Mouse (Mus musculus): Measurements from ENCODE around the gene Zmiz1. TPM values are rescaled to one million over a fixed set of nuclear protein-coding genes. Genes with fewer than 3 reads are reported as not detected.

Gene Zmiz1
- polyA plus RNA-seq, 1 experiment = 34.5 TPM

DNA sequence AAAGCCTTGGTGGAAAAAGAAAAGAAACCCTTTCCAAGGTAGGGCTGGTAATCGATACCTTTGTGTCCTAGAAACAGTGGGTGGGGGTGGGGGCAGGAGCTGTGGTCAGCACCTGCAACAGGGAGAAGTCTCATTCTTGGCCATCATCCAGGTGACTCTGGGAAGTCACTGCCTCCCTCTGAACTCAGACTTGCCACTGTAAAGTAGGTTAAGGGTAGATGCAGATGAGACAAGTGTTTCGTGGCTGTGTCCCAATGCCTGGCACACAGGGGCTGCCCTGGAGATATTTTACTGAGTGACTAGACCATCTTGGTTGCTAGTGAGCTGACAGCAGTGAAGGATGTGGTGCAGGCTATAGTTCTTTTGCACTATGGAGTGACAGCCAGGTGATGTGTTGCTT lies 79.5 kb downstream of the Zmiz1 start:
- Histone ChIP-seq H3ac (ENCODE audit: control insufficient read depth, insufficient read length) (no peak overlapping the region), H3K79me2 (ENCODE audit: control insufficient read depth, insufficient read depth) (peaks cover 39% of the 10 kb centered on the region), H3K36me3 (ENCODE audit: control insufficient read depth, insufficient read depth) (peaks cover 10% of the 10 kb centered on the region), H3K4me3 (no peak overlapping the region), H3K27me3 (ENCODE audit: control insufficient read depth, insufficient read depth, insufficient read length) (no peaks in the 10 kb centered on the region), H3K4me2 (ENCODE audit: low read depth) (no peak overlapping the region)
- TF ChIP-seq MYOG (IDR thresholded peaks at IDR 0.05; ENCODE audit: control insufficient read depth in 1 of 3, insufficient read depth in 1 of 3, insufficient read length in 2 of 3, low read depth in 2 of 3) (no peak), REST (IDR thresholded peaks at IDR 0.05; ENCODE audit: insufficient read depth, insufficient read length) (no peak), MAX (IDR thresholded peaks at IDR 0.05; ENCODE audit: low read depth) (no peak), CEBPB (IDR thresholded peaks at IDR 0.05; ENCODE audit: insufficient read depth, poor library complexity, severe bottlenecking) (no peak), POLR2AphosphoS2 (IDR thresholded peaks at IDR 0.05; ENCODE audit: insufficient read length, low read depth) (no peak), USF1 (IDR thresholded peaks at IDR 0.05; ENCODE audit: low read depth) (no peak), TCF12 (IDR thresholded peaks at IDR 0.05; ENCODE audit: insufficient read depth, poor library complexity, severe bottlenecking) (no peak), SRF (IDR thresholded peaks at IDR 0.05; ENCODE audit: control insufficient read depth, insufficient read length, low read depth) (no peak), MYOD1 (IDR thresholded peaks at IDR 0.05; ENCODE audit: control insufficient read depth in 1 of 3, insufficient read length in 2 of 3, low read depth in 2 of 3) (no peak), TCF3 (IDR thresholded peaks at IDR 0.05; ENCODE audit: insufficient read length, low read depth) (no peak), POLR2A (IDR thresholded peaks at IDR 0.05; ENCODE audit: insufficient read length, low read depth) (no peak), E2F4 (IDR thresholded peaks at IDR 0.05; ENCODE audit: insufficient read depth) (no peak)

DNA sequence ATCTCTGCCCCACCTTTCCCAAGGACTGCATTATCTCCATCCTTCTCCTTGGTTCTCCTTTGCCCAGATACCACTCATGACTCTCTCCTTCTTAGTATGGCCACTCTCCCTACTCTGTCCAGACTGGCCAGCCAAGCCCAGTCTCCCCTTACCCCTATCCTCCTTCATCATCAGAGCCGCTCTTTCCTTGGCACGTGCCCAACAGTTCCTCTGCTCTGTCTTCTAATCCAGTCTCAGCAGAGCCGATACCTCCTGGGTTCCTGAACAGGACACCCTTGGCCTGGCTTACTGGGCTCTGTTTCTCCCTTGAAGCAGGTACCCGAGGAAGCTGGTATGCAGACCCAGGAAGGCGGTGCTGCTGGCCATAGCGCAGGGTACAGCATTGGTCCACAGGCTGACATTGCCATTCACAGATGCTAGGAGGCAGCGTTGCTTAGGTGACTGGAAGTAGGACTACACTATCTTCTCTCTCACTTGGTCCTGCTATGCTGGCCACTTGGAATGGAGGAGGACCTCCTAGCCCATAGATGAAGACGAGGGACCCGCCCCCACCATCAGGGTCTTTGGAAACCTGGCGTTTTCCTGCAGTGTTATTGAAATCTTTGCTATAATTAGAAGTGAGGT lies 80.6 kb downstream of the Zmiz1 start:
- Histone ChIP-seq H3K79me2 (ENCODE audit: control insufficient read depth, insufficient read depth) (peaks cover 47% of the 10 kb centered on the region), H3K4me3 (no peak overlapping the region), H3K4me2 (ENCODE audit: low read depth) (no peak overlapping the region), H3K27me3 (ENCODE audit: control insufficient read depth, insufficient read depth, insufficient read length) (no peaks in the 10 kb centered on the region), H3K36me3 (ENCODE audit: control insufficient read depth, insufficient read depth) (peaks cover 10% of the 10 kb centered on the region), H3ac (ENCODE audit: control insufficient read depth, insufficient read length) (no peak overlapping the region)
- TF ChIP-seq MYOG (IDR thresholded peaks at IDR 0.05; ENCODE audit: control insufficient read depth in 1 of 3, insufficient read depth in 1 of 3, insufficient read length in 2 of 3, low read depth in 2 of 3) (no peak), MAX (IDR thresholded peaks at IDR 0.05; ENCODE audit: low read depth) (no peak), REST (IDR thresholded peaks at IDR 0.05; ENCODE audit: insufficient read depth, insufficient read length) (no peak), MYOD1 (IDR thresholded peaks at IDR 0.05; ENCODE audit: control insufficient read depth in 1 of 3, insufficient read length in 2 of 3, low read depth in 2 of 3) (no peak)

DNA sequence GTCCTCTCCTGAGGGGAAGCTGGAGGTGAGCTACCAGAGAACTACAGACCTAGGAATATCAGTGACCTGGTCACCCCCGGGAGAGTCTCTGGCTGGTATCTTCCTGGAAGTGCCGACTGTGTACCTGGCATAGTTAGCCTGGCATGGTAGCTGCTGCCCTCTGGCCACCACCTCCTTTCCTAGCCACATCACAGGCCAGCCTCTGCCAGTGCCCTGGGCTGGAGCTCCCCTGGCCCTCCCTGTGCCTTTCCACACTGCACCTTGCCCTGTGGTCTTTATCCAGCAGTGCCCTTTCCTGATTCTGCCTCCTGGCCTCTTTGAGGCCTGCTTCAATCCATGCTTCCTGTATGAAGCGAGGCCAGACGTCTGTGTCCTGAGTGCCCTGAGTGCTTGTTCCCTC lies 81.2 kb downstream of the Zmiz1 start:
- Histone ChIP-seq H3K4me3 (no peak overlapping the region), H3K27me3 (ENCODE audit: control insufficient read depth, insufficient read depth, insufficient read length) (no peaks in the 10 kb centered on the region), H3K36me3 (ENCODE audit: control insufficient read depth, insufficient read depth) (peaks cover 13% of the 10 kb centered on the region), H3ac (ENCODE audit: control insufficient read depth, insufficient read length) (no peak overlapping the region), H3K79me2 (ENCODE audit: control insufficient read depth, insufficient read depth) (peaks cover 50% of the 10 kb centered on the region), H3K4me2 (ENCODE audit: low read depth) (no peak overlapping the region)
- TF ChIP-seq SRF (IDR thresholded peaks at IDR 0.05; ENCODE audit: control insufficient read depth, insufficient read length, low read depth) (no peak), E2F4 (IDR thresholded peaks at IDR 0.05; ENCODE audit: insufficient read depth) (no peak), CEBPB (IDR thresholded peaks at IDR 0.05; ENCODE audit: insufficient read depth, poor library complexity, severe bottlenecking) (no peak), POLR2A (IDR thresholded peaks at IDR 0.05; ENCODE audit: insufficient read length, low read depth) (no peak)

DNA sequence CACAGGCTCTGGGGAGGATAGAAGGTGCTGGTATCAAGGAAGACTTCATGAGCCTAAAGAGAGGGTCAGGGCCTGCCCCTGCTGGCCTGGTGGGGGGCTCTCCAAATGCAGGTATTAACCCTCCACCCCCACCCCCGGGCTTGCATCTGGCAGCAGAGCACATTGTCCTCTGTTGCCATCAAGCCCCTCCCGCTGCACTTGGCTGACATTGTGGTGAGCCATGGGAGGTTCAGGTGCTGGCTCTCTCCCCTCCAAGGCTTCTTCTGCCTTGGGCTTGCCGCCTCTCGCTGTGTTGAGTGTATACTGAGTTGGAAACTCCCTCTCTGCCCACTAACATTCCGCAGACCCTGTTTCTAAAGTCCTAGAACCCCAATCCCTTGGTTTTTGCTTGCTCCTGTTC lies 82.2 kb downstream of the Zmiz1 start:
- Histone ChIP-seq H3K27me3 (ENCODE audit: control insufficient read depth, insufficient read depth, insufficient read length) (no peaks in the 10 kb centered on the region), H3K4me3 (no peak overlapping the region), H3ac (ENCODE audit: control insufficient read depth, insufficient read length) (no peak overlapping the region), H3K79me2 (ENCODE audit: control insufficient read depth, insufficient read depth) (peaks cover 46% of the 10 kb centered on the region), H3K36me3 (ENCODE audit: control insufficient read depth, insufficient read depth) (peaks cover 18% of the 10 kb centered on the region), H3K4me2 (ENCODE audit: low read depth) (no peak overlapping the region)
- TF ChIP-seq CEBPB (IDR thresholded peaks at IDR 0.05; ENCODE audit: insufficient read depth, poor library complexity, severe bottlenecking) = no peak
- TF ChIP-seq POLR2AphosphoS2 (IDR thresholded peaks at IDR 0.05; ENCODE audit: insufficient read length, low read depth) = no peak
- TF ChIP-seq MYOG (IDR thresholded peaks at IDR 0.05; ENCODE audit: control insufficient read depth in 1 of 3, insufficient read depth in 1 of 3, insufficient read length in 2 of 3, low read depth in 2 of 3) = no peak
- TF ChIP-seq USF1 (IDR thresholded peaks at IDR 0.05; ENCODE audit: low read depth) = no peak
- no peak for TF ChIP-seq SRF (IDR thresholded peaks at IDR 0.05; ENCODE audit: control insufficient read depth, insufficient read length, low read depth)
- TF ChIP-seq MAX (IDR thresholded peaks at IDR 0.05; ENCODE audit: low read depth) = no peak
- no peak for TF ChIP-seq TCF3 (IDR thresholded peaks at IDR 0.05; ENCODE audit: insufficient read length, low read depth)
- TF ChIP-seq MYOD1 (IDR thresholded peaks at IDR 0.05; ENCODE audit: control insufficient read depth in 1 of 3, insufficient read length in 2 of 3, low read depth in 2 of 3) = no peak
- TF ChIP-seq E2F4 (IDR thresholded peaks at IDR 0.05; ENCODE audit: insufficient read depth) = no peak
- TF ChIP-seq REST (IDR thresholded peaks at IDR 0.05; ENCODE audit: insufficient read depth, insufficient read length) = no peak
- no peak for TF ChIP-seq TCF12 (IDR thresholded peaks at IDR 0.05; ENCODE audit: insufficient read depth, poor library complexity, severe bottlenecking)
- no peak for TF ChIP-seq POLR2A (IDR thresholded peaks at IDR 0.05; ENCODE audit: insufficient read length, low read depth)

DNA sequence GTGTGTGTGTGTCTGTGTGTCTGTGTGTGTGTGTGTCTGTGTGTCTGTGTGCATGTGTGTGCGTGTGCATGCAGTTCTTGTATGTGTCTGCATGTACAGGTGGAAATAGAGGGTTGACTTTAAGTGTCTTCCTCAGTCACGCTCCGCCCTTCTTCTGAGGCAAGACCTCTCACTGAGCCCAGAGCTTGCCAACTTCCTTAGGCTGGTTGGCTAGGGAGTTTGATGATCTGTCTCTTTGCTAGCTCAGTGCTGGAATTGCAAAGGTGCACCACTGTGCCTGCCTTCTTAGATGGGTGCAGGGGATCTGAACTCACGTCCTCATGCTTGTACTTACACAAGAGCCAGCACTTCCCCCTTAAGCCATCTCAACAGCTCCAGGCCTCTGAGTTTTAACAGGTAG lies 84.1 kb downstream of the Zmiz1 start:
- Histone ChIP-seq H3K79me2 (ENCODE audit: control insufficient read depth, insufficient read depth) (peaks cover 44% of the 10 kb centered on the region), H3K36me3 (ENCODE audit: control insufficient read depth, insufficient read depth) (peaks cover 16% of the 10 kb centered on the region), H3K4me3 (no peak overlapping the region), H3ac (ENCODE audit: control insufficient read depth, insufficient read length) (no peak overlapping the region), H3K27me3 (ENCODE audit: control insufficient read depth, insufficient read depth, insufficient read length) (no peaks in the 10 kb centered on the region), H3K4me2 (ENCODE audit: low read depth) (no peak overlapping the region)
- TF ChIP-seq MAX (IDR thresholded peaks at IDR 0.05; ENCODE audit: low read depth) (no peak), REST (IDR thresholded peaks at IDR 0.05; ENCODE audit: insufficient read depth, insufficient read length) (no peak), TCF12 (IDR thresholded peaks at IDR 0.05; ENCODE audit: insufficient read depth, poor library complexity, severe bottlenecking) (no peak), POLR2AphosphoS2 (IDR thresholded peaks at IDR 0.05; ENCODE audit: insufficient read length, low read depth) (no peak), POLR2A (IDR thresholded peaks at IDR 0.05; ENCODE audit: insufficient read length, low read depth) (peak; percentile 21)
